Mouse (Mus musculus) midbrain, embryonic 16.5 days (tissue): ENCODE data around the gene Azin2. TPM values are rescaled to one million over a fixed set of nuclear protein-coding genes. Genes with fewer than 3 reads are reported as not detected.
A peak's percentile ranks its signal among the peaks of the same experiment; 100 is the strongest.

Experiments
- ATAC-seq: fragments of 200-750 bp; cut with Nextera tagmentation; 2 replicates; pipeline ENCODE4 v1.8.0; 2017; ENCODE audit warnings: moderate TSS enrichment
- H3K27ac ChIP-seq: fragments of 300-500 bp; sonication (generic); 2 replicates; pipeline ENCODE4 v1.5.1; 2014; ENCODE audit warnings: mild to moderate bottlenecking, low read length, mixed read lengths
- H3K27me3 ChIP-seq: fragments of 300-500 bp; sonication (generic); 2 replicates; pipeline ENCODE4 v1.6.1; 2014; ENCODE audit warnings: low read depth, low read length, mixed read lengths; ENCODE audit not compliant: control insufficient read depth, insufficient read depth
- H3K36me3 ChIP-seq: fragments of 300-500 bp; sonication (generic); 2 replicates; pipeline ENCODE4 v1.6.1; 2014; ENCODE audit warnings: mild to moderate bottlenecking, low read length, moderate library complexity, mixed read lengths; ENCODE audit not compliant: control insufficient read depth, insufficient read depth
- H3K4me1 ChIP-seq: fragments of 300-500 bp; sonication (generic); 2 replicates; pipeline ENCODE4 v1.6.1; 2014; ENCODE audit warnings: mild to moderate bottlenecking, low read length, mixed read lengths; ENCODE audit not compliant: control insufficient read depth, insufficient read depth
- H3K4me2 ChIP-seq: fragments of 300-500 bp; sonication (generic); 2 replicates; pipeline ENCODE4 v1.6.1; 2014; ENCODE audit warnings: mild to moderate bottlenecking, low read length, mixed read lengths
- H3K4me3 ChIP-seq: fragments of 300-500 bp; sonication (generic); 2 replicates; pipeline ENCODE4 v1.5.1; 2014; ENCODE audit warnings: low read depth, mild to moderate bottlenecking, low read length, moderate library complexity, mixed read lengths
- H3K9ac ChIP-seq: fragments of 300-500 bp; sonication (generic); 2 replicates; pipeline ENCODE4 v1.6.1; 2014; ENCODE audit warnings: low read depth, low read length, mixed read lengths
- H3K9me3 ChIP-seq: fragments of 300-500 bp; sonication (generic); replicated peaks from 2 replicates; pipeline ENCODE4 v1.6.1; 2014; ENCODE audit warnings: mild to moderate bottlenecking, low read length, mixed read lengths; ENCODE audit not compliant: control insufficient read depth, poor library complexity, severe bottlenecking
- WGBS: fragments of 180-500 bp; shearing (Covaris S2); extraction: QIAGEN DNeasy Blood & Tissue Kit; methylation state at CpG from one replicate; pipeline ENCODE4 v1.1.7; 2014; 5-methylcytosine and 5-hydroxymethylcytosine counted together
- polyA plus RNA-seq: library from polyadenylated mRNA; unstranded; fragments of >200 nt; fragmentation: Nextera tagmentation; extraction: Ambion mirVana; gene quantifications from 2 replicates; pipeline ENCODE4 v1.2.1, GENCODE M21; 2015

Gene Azin2
- polyA plus RNA-seq, 1 experiment from 2014 or later = 20.2 TPM

GRCm38 (mm10) chr4:128995238-128995637 lies 33.0 kb upstream of the Azin2 start:
- Histone ChIP-seq H3K4me2 (no peak overlapping the region), H3K27me3 (no peaks in the 10 kb centered on the region), H3K9ac (no peak overlapping the region), H3K4me1 (peaks cover 16% of the 10 kb centered on the region), H3K36me3 (peaks cover 3% of the 10 kb centered on the region; the same call in 1 of the 2 replicates), H3K9me3 (no peaks in the 10 kb centered on the region), H3K4me3 (no peak overlapping the region), H3K27ac (no peak overlapping the region)
- WGBS = 89% methylated on average over 7 of the region's 7 CpGs
- no peak for ATAC-seq

GRCm38 (mm10) chr4:128993675-128994074 lies 31.4 kb upstream of the Azin2 start:
- H3K9me3 ChIP-seq = no peaks in the 10 kb centered on the region
- no peaks in the 10 kb centered on the region for H3K36me3 ChIP-seq
- H3K27ac ChIP-seq = peak overlapping the region; percentile 75
- 3% methylated on average over 12 of the region's 12 CpGs for WGBS
- H3K4me3 ChIP-seq = peak overlapping the region; percentile 87
- no peaks in the 10 kb centered on the region for H3K27me3 ChIP-seq
- H3K4me1 ChIP-seq = peaks cover 16% of the 10 kb centered on the region
- H3K4me2 ChIP-seq = peak overlapping the region; percentile 70
- ATAC-seq = no peak
- H3K9ac ChIP-seq = peak overlapping the region; percentile 82

GRCm38 (mm10) chr4:128993025-128993662 lies 30.9 kb upstream of the Azin2 start:
- H3K4me1 ChIP-seq = peaks cover 16% of the 10 kb centered on the region
- peak overlapping the region; percentile 87 for H3K4me3 ChIP-seq
- peak; percentile 100 for ATAC-seq
- under 1% methylated on average over 49 of the region's 49 CpGs for WGBS
- peak overlapping the region; percentile 75 for H3K27ac ChIP-seq
- no peaks in the 10 kb centered on the region for H3K36me3 ChIP-seq
- H3K9me3 ChIP-seq = no peaks in the 10 kb centered on the region
- peak overlapping the region; percentile 70 for H3K4me2 ChIP-seq
- peak overlapping the region; percentile 82 for H3K9ac ChIP-seq
- no peaks in the 10 kb centered on the region for H3K27me3 ChIP-seq

- no peak overlapping the region for H3K4me3 ChIP-seq
- no peaks in the 10 kb centered on the region for H3K27me3 ChIP-seq
- no peak overlapping the region for H3K27ac ChIP-seq
- no peak overlapping the region for H3K9ac ChIP-seq
- H3K9me3 ChIP-seq = no peaks in the 10 kb centered on the region
- WGBS = 96% methylated on average over 3 of the region's 3 CpGs
- H3K36me3 ChIP-seq = no peaks in the 10 kb centered on the region
- no peak overlapping the region for H3K4me2 ChIP-seq
- H3K4me1 ChIP-seq = peaks cover 16% of the 10 kb centered on the region
- no peak for ATAC-seq
Observed at GRCm38 (mm10) chr4:128992176-128992575, 29.9 kb upstream of the Azin2 start.

GRCm38 (mm10) chr4:128991500-128992008 lies 29.3 kb upstream of the Azin2 start, which contains the start of gene Ak2:
Ak2 (plus strand) TSS chr4:128991958.
- 94% methylated on average over 9 of the region's 9 CpGs for WGBS
- no peaks in the 10 kb centered on the region for H3K27me3 ChIP-seq

GRCm38 (mm10) chr4:128989678-128990077 lies 27.4 kb upstream of the Azin2 start:
- WGBS = 47% methylated on average over 11 of the region's 11 CpGs

More at GRCm38 (mm10) chr4:128991500-128992008, 29.3 kb upstream of the Azin2 start, which contains the start of gene Ak2:
- no peak within 1 kb of the TSS for H3K9ac ChIP-seq
- ATAC-seq = no peak
- no peaks in the 10 kb centered on the region for H3K9me3 ChIP-seq
- peak within 1 kb of the TSS; percentile 40 for H3K4me2 ChIP-seq
- no peak within 1 kb of the TSS for H3K4me3 ChIP-seq
- H3K36me3 ChIP-seq = no peaks in the 10 kb centered on the region
- peaks cover 16% of the 10 kb centered on the region for H3K4me1 ChIP-seq
- no peak within 1 kb of the TSS for H3K27ac ChIP-seq

GRCm38 (mm10) chr4:128988911-128989310 lies 26.7 kb upstream of the Azin2 start:
- 46% methylated on average over 3 of the region's 3 CpGs for WGBS
- Histone ChIP-seq H3K4me1 (peaks cover 6% of the 10 kb centered on the region), H3K4me3 (no peak overlapping the region), H3K9me3 (no peaks in the 10 kb centered on the region), H3K27ac (no peak overlapping the region), H3K36me3 (no peaks in the 10 kb centered on the region), H3K27me3 (no peaks in the 10 kb centered on the region), H3K4me2 (no peak overlapping the region), H3K9ac (no peak overlapping the region)
- no peak for ATAC-seq

More at GRCm38 (mm10) chr4:128989678-128990077, 27.4 kb upstream of the Azin2 start:
- no peaks in the 10 kb centered on the region for H3K27me3 ChIP-seq
- peaks cover 13% of the 10 kb centered on the region for H3K4me1 ChIP-seq
- H3K4me3 ChIP-seq = no peak overlapping the region
- ATAC-seq = no peak
- no peaks in the 10 kb centered on the region for H3K9me3 ChIP-seq
- no peaks in the 10 kb centered on the region for H3K36me3 ChIP-seq
- H3K9ac ChIP-seq = no peak overlapping the region
- no peak overlapping the region for H3K4me2 ChIP-seq
- H3K27ac ChIP-seq = no peak overlapping the region

GRCm38 (mm10) chr4:128984600-128984999 lies 22.4 kb upstream of the Azin2 start:
- no peak overlapping the region for H3K27ac ChIP-seq
- H3K36me3 ChIP-seq = no peaks in the 10 kb centered on the region
- H3K4me2 ChIP-seq = no peak overlapping the region
- no peak overlapping the region for H3K9ac ChIP-seq
- no peaks in the 10 kb centered on the region for H3K9me3 ChIP-seq
- H3K27me3 ChIP-seq = no peaks in the 10 kb centered on the region
- no peak for ATAC-seq
- WGBS = 75% methylated on average over 3 of the region's 3 CpGs
- H3K4me3 ChIP-seq = no peak overlapping the region
- H3K4me1 ChIP-seq = no peaks in the 10 kb centered on the region

GRCm38 (mm10) chr4:128983656-128984055 lies 21.4 kb upstream of the Azin2 start:
- no peak overlapping the region for H3K27ac ChIP-seq
- H3K9ac ChIP-seq = no peak overlapping the region
- H3K27me3 ChIP-seq = no peaks in the 10 kb centered on the region
- H3K4me3 ChIP-seq = no peak overlapping the region
- no peak for ATAC-seq
- no peaks in the 10 kb centered on the region for H3K9me3 ChIP-seq
- WGBS = 79% methylated on average over 2 of the region's 2 CpGs
- no peaks in the 10 kb centered on the region for H3K4me1 ChIP-seq
- no peak overlapping the region for H3K4me2 ChIP-seq
- H3K36me3 ChIP-seq = no peaks in the 10 kb centered on the region
